Mouse (Mus musculus) myocyte (in vitro differentiated cells): Measurements from ENCODE around the gene Nr1h4.

Source experiments
- E2F4 ChIP-seq: IDR thresholded peaks from one replicate; pipeline ENCODE4 v1.6.1; 2011; ENCODE audit warnings: mild to moderate bottlenecking, control low read depth, moderate library complexity; ENCODE audit not compliant: insufficient read depth
- MAX ChIP-seq: IDR thresholded peaks from one replicate; pipeline ENCODE4 v1.6.1; 2011; ENCODE audit warnings: low read depth, mild to moderate bottlenecking, control low read depth
- MYOD1 ChIP-seq, 3 experiments: IDR thresholded peaks; one replicate each; pipeline ENCODE4 v1.6.1; 2011; ENCODE audit warnings: control low read depth in 2 of 3, low read depth in 2 of 3, mild to moderate bottlenecking in 2 of 3, moderate library complexity in 1 of 3; ENCODE audit not compliant: insufficient read length in 2 of 3, control insufficient read depth in 1 of 3
- MYOG ChIP-seq, 3 experiments: IDR thresholded peaks; one replicate each; pipeline ENCODE4 v1.6.1; 2011; ENCODE audit warnings: control low read depth in 2 of 3, low read depth in 2 of 3, mild to moderate bottlenecking in 2 of 3; ENCODE audit not compliant: insufficient read length in 2 of 3, control insufficient read depth in 1 of 3, insufficient read depth in 1 of 3
- POLR2A ChIP-seq: IDR thresholded peaks from one replicate; pipeline ENCODE4 v1.6.1; 2011; ENCODE audit warnings: low read depth, mild to moderate bottlenecking, control low read depth, moderate library complexity; ENCODE audit not compliant: insufficient read length
- POLR2AphosphoS2 ChIP-seq: IDR thresholded peaks from one replicate; pipeline ENCODE4 v1.6.1; 2011; ENCODE audit warnings: low read depth, control low read depth; ENCODE audit not compliant: insufficient read length
- SRF ChIP-seq: IDR thresholded peaks from one replicate; pipeline ENCODE4 v1.6.1; 2011; ENCODE audit warnings: low read depth; ENCODE audit not compliant: control insufficient read depth, insufficient read length
- TCF12 ChIP-seq: IDR thresholded peaks from one replicate; pipeline ENCODE4 v1.6.1; 2011; ENCODE audit warnings: mild to moderate bottlenecking, control low read depth; ENCODE audit not compliant: poor library complexity, insufficient read depth, severe bottlenecking
- TCF3 ChIP-seq: IDR thresholded peaks from one replicate; pipeline ENCODE4 v1.6.1; 2011; ENCODE audit warnings: low read depth, control low read depth; ENCODE audit not compliant: insufficient read length
- USF1 ChIP-seq: IDR thresholded peaks from one replicate; pipeline ENCODE4 v1.6.1; 2011; ENCODE audit warnings: low read depth, mild to moderate bottlenecking, control low read depth, moderate library complexity

DNA sequence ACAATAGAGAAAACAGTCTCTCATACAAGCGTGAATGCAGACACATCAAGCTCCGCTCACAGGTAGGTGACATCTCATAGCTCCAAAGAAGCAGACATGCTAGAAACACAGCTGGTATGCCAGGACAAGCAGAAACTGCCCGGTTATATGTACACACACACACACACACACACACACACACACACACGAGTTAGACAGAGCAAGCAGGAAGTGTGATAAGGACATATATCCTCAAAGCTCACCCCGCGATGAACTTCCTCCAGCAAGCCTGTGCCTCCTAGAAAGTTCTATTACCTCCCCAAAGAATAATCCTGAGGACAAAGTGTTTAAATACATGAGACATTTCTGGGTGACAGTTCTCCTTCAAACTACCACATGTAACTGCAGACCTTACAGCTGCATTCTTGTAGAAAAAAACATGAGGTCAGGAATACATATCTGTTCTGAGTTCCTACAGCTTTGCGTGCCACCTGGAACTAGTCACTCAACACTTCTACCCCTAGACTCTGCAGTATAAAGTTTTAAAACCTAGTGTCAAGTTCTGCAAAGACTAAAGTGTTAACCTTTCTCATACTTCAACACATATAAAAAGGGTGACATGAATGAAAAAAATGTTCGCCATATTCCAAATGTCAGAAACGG lies 11.5 kb downstream of the Nr1h4 start:
- TF ChIP-seq POLR2A = no peak
- no peak for TF ChIP-seq USF1
- TF ChIP-seq POLR2AphosphoS2 = no peak
- TF ChIP-seq TCF3 = no peak
- no peak for TF ChIP-seq MYOG (IDR thresholded peaks at IDR 0.05; ENCODE audit: control insufficient read depth in 1 of 3, insufficient read depth in 1 of 3, insufficient read length in 2 of 3, low read depth in 2 of 3)
- TF ChIP-seq MYOD1 (IDR thresholded peaks at IDR 0.05; ENCODE audit: control insufficient read depth in 1 of 3, insufficient read length in 2 of 3, low read depth in 2 of 3) = no peak
- TF ChIP-seq MAX = no peak
- TF ChIP-seq TCF12 = no peak
- no peak for TF ChIP-seq E2F4
- TF ChIP-seq SRF = no peak
